Mouse (Mus musculus) liver, embryonic 14.5 days (tissue): ENCODE results near the gene Pmch.

Experiments used
- CTCF ChIP-seq: IDR thresholded peaks from 2 replicates; pipeline ENCODE4 v1.5.1; 2016; ENCODE audit warnings: antibody characterized with exemption, low read depth, control low read depth
- EP300 ChIP-seq: IDR thresholded peaks from 2 replicates; pipeline ENCODE4 v1.6.1; 2016; ENCODE audit warnings: antibody characterized with exemption, low read depth

DNA sequence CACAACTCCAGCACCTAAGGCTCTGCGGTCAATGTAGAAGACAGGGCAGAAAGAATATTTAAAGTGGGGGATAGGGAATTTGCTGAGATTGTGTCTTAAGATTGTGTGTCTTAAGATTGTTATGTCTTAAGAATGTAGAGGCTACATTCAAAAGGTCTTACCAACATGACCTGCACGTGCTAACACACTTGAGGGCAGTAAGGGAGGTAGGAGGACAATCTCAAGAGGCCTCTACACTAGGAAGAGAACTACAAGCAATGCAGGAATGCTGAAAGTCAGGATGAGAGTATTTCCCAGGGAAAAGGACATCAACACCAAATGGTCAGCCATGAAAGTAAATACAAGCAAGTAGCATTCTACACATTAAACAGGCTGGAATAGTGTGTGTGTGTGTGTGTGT lies 15.3 kb downstream of the Pmch start:
- TF ChIP-seq CTCF (no peak), EP300 (no peak)
